Mouse (Mus musculus) layer of hippocampus, postnatal 36 days (tissue): ENCODE data around the gene Smim13. TPM values are rescaled to one million over a fixed set of nuclear protein-coding genes. Genes with fewer than 3 reads are reported as not detected.
"Not testable (repeated sequence)": the region's sequence is repeated elsewhere in the genome, so short reads cannot be mapped to it uniquely, and the experiment has no call there.

Experiments used
- DNase-seq, 2 experiments: peaks; one replicate each; pipeline ENCODE4 v3.0.0; 2022
- total RNA-seq, 2 experiments: library from RNA; stranded (reverse); gene quantifications; 2 replicates each; pipeline ENCODE4 v1.2.3; 2021

Gene Smim13
- total RNA-seq, 2 experiments from 2014 or later, result 140 to 159 TPM

- DNase-seq, result no peak
Measured at GRCm38 (mm10) chr13:41238035-41238804, 11.4 kb upstream of the Smim13 start.

GRCm38 (mm10) chr13:41238805-41239130 lies 10.9 kb upstream of the Smim13 start:
- DNase-seq, result no peak

- DNase-seq, result no peak
Measured at GRCm38 (mm10) chr13:41241557-41241956, 8.1 kb upstream of the Smim13 start.

GRCm38 (mm10) chr13:41244306-41244830 lies 5.3 kb upstream of the Smim13 start:
- no peak for DNase-seq

GRCm38 (mm10) chr13:41248751-41249520 lies 708 bp upstream of the Smim13 start:
- no peak for DNase-seq

GRCm38 (mm10) chr13:41250318-41250981 lies 806 bp downstream of the Smim13 start:
- no peak for DNase-seq

- not testable (repeated sequence) for DNase-seq
Measured at GRCm38 (mm10) chr13:41251232-41251631, 1.6 kb downstream of the Smim13 start.

- no peak for DNase-seq
Measured at GRCm38 (mm10) chr13:41251667-41252066, 2.0 kb downstream of the Smim13 start.

GRCm38 (mm10) chr13:41252141-41252540 lies 2.5 kb downstream of the Smim13 start:
- no peak for DNase-seq

GRCm38 (mm10) chr13:41252736-41253135 lies 3.1 kb downstream of the Smim13 start:
- no peak for DNase-seq

GRCm38 (mm10) chr13:41256126-41256525 lies 6.5 kb downstream of the Smim13 start:
- DNase-seq, result no peak

- no peak for DNase-seq
Measured at GRCm38 (mm10) chr13:41256962-41257361, 7.3 kb downstream of the Smim13 start.

- no peak for DNase-seq
Measured at GRCm38 (mm10) chr13:41257851-41258250, 8.2 kb downstream of the Smim13 start.

GRCm38 (mm10) chr13:41261617-41262016 lies 12.0 kb downstream of the Smim13 start:
- DNase-seq, result not testable (repeated sequence)

GRCm38 (mm10) chr13:41263304-41264006 lies 13.8 kb downstream of the Smim13 start:
- no peak for DNase-seq

- DNase-seq, result peak in 1 of 2 experiments; percentile 30
Measured at GRCm38 (mm10) chr13:41267827-41268408, 18.3 kb downstream of the Smim13 start.

GRCm38 (mm10) chr13:41273927-41274650 lies 24.4 kb downstream of the Smim13 start, which contains the start of gene Gm17364:
Gene Gm17364, minus strand, starts transcription at chr13:41273977.
- DNase-seq, result no peak

GRCm38 (mm10) chr13:41280696-41281095 lies 31.1 kb downstream of the Smim13 start:
- no peak for DNase-seq

GRCm38 (mm10) chr13:41283256-41283655 lies 33.6 kb downstream of the Smim13 start:
- peak; percentile 21 to 48 for DNase-seq

- DNase-seq, result no peak
Measured at GRCm38 (mm10) chr13:41285448-41285847, 35.8 kb downstream of the Smim13 start.

- DNase-seq, result no peak
Measured at GRCm38 (mm10) chr13:41286285-41286684, 36.6 kb downstream of the Smim13 start.
